Mouse (Mus musculus): Measurements from ENCODE around the gene Plekhg3. TPM values are rescaled to one million over a fixed set of nuclear protein-coding genes. Genes with fewer than 3 reads are reported as not detected.

Gene Plekhg3
- total RNA-seq, 2 experiments from 2014 or later = 21.9 to 24.5 TPM

DNA sequence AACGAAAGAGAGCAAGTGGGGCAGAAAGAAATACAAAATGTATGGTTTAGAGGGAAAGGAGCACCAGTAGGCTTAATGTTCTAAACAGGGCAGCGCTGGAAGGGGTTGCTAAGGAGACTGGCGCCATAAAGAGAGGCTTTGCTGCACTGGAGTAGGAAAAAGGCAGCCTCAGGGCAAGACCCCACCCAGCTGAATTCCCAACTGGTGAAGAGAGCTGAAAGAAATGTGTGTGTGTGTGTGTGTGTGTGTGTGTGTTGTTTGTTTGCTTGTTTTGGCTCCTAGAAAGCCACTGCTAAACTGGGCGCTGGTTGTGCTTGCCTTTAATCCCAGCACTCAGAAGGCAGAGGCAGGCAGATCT, 84.9 kb downstream of the Plekhg3 start:
- DNase-seq (ENCODE audit: low spot score in 2 of 2) = no peak

DNA sequence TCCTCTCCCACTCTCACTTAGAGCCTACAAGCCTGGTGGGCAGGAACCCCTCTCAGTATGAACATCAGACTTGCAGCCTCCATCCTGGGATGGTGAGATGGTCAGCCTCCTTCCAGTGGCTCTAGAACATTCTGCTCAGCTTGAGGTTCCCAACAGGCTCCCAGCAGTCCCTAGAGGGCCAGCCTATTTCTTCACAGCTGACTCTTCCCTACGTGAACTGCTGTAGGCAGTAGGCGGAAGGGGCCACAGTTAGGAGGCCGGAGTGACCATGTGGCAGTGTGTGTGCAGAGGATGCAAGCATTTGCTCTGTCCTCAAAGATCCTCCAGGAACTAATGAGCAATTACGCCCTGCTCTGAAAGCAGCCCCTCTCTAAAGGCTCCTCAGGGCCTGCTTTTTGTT, 87.5 kb downstream of the Plekhg3 start:
- no peak for DNase-seq (ENCODE audit: low spot score in 2 of 2)

DNA sequence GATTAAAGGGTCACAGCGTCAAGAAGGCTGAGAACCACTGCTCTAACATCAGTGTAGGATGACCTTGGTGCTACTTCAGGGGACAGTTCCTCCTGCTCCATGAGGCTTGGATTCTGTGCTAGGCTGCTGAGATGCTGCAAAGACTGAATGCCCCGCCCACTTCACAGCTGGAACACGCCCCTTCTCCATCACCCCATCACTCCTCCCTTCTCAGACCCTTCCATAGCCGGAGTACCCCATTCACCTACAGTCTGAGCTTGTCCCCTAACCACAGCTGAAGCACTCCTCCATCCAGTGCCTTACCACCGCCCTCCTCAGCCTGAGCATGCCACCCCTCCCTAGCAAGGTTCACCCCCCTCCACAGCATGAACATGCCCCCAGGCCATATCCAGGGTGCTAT, 89.2 kb downstream of the Plekhg3 start:
- DNase-seq (ENCODE audit: low spot score in 2 of 2) = no peak

DNA sequence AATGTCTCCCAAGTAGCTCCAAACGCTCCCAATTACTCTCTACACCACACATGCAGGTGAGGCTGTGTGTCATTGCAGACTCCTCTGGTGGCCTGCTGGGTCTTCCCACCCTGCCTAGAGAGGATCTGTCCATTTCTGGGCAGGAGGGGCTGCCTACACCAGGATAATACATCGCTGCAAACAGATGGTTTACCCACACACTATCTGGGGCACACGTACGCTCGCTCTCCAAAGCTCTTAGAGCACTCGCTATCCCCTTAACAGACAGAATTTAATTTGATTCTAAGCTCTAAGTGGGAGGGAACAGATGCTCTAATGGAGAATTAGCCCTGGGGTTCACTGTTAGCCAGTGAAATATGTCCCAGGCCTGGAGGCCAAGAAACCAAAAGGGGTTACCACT, 92.7 kb downstream of the Plekhg3 start:
- peak; percentile 63 to 82 for DNase-seq (ENCODE audit: low spot score in 2 of 2)

Small RNA genes within 50 kb of the gene (microRNA-seq; reads per million reads assigned to microRNA genes)
- gene Mir5135 = 0 reads per million in 2 experiments

Other genes with a start within 250 kb of the Plekhg3 start
- gene Akap5, start 206.0 kb upstream of the Plekhg3 start, total RNA-seq (2021) = 10 to 100 TPM; 57.9 to 61.0 TPM
- gene Zbtb25, start 161.3 kb upstream of the Plekhg3 start, total RNA-seq (2021) = 10 to 100 TPM; 14.3 to 16.1 TPM
- 1 to 10 TPM; 6.8 to 7.4 TPM for gene Zbtb1, start 160.6 kb upstream of the Plekhg3 start, total RNA-seq (2021)
- gene Hspa2, start 126.7 kb upstream of the Plekhg3 start, total RNA-seq (2021) = 100 to 1,000 TPM; 122 to 125 TPM
- 1 to 10 TPM; 1.5 to 1.9 TPM for gene Ppp1r36, start 113.4 kb upstream of the Plekhg3 start, total RNA-seq (2021)
- 100 to 1,000 TPM; 138 to 141 TPM for gene Sptb, start 179.7 kb downstream of the Plekhg3 start, total RNA-seq (2021)
- gene Churc1, start 234.6 kb downstream of the Plekhg3 start, total RNA-seq (2021) = 10 to 100 TPM; 34.7 to 37.7 TPM
- gene Fntb, start 234.7 kb downstream of the Plekhg3 start, total RNA-seq (2021) = 10 to 100 TPM; 25.1 to 26.8 TPM